Mouse (Mus musculus) liver, adult 2 months (tissue): ENCODE measurements around the gene Sema5a. TPM values are rescaled to one million over a fixed set of nuclear protein-coding genes. Genes with fewer than 3 reads are reported as not detected.
A peak's percentile ranks its signal among the peaks of the same experiment; 100 is the strongest.
"Not testable (repeated sequence)": the region's sequence is repeated elsewhere in the genome, so short reads cannot be mapped to it uniquely, and the experiment has no call there.

ENCODE experiments used
- DNase-seq: peaks from one replicate; pipeline ENCODE4 v3.0.0-alpha.2; 2011; ENCODE audit warnings: low read depth, low spot score; ENCODE audit errors: extremely low read depth
- H3K27ac ChIP-seq: fragments of 200-500 bp; replicated peaks from 2 replicates; pipeline ENCODE4 v1.5.1; 2012; ENCODE audit warnings: low read depth, mild to moderate bottlenecking, control low read depth, inconsistent platforms, low read length; ENCODE audit not compliant: insufficient read depth
- H3K27me3 ChIP-seq: fragments of 200-500 bp; 2 replicates; pipeline ENCODE4 v1.6.1; 2012; ENCODE audit warnings: mild to moderate bottlenecking, moderate library complexity, low read length, inconsistent platforms; ENCODE audit not compliant: control insufficient read depth, insufficient read depth
- H3K36me3 ChIP-seq: fragments of 200-500 bp; 2 replicates; pipeline ENCODE4 v1.6.1; 2012; ENCODE audit warnings: low read length, inconsistent platforms; ENCODE audit not compliant: control insufficient read depth, insufficient read depth
- H3K4me1 ChIP-seq: fragments of 200-500 bp; 2 replicates; pipeline ENCODE4 v1.6.1; 2011; ENCODE audit warnings: low read length; ENCODE audit not compliant: control insufficient read depth, insufficient read depth
- H3K4me3 ChIP-seq: fragments of 200-500 bp; 2 replicates; pipeline ENCODE4 v1.5.1; 2011; ENCODE audit warnings: low read depth, mild to moderate bottlenecking, control low read depth, low read length, moderate library complexity; ENCODE audit not compliant: insufficient read depth
- H3K79me2 ChIP-seq: fragments of 200-500 bp; 2 replicates; pipeline ENCODE4 v1.6.1; 2012; ENCODE audit warnings: inconsistent platforms, mild to moderate bottlenecking, low read length, moderate library complexity; ENCODE audit not compliant: control insufficient read depth, insufficient read depth
- H3K9ac ChIP-seq: fragments of 200-500 bp; 2 replicates; pipeline ENCODE4 v1.6.1; 2012; ENCODE audit warnings: low read depth, mild to moderate bottlenecking, control low read depth, inconsistent platforms, low read length
- CTCF ChIP-seq: fragments of 200-500 bp; IDR thresholded peaks from 2 replicates; pipeline ENCODE4 v1.5.1; 2011; ENCODE audit warnings: low read depth, low read length, control low read depth
- POLR2A ChIP-seq: fragments of 200-500 bp; IDR thresholded peaks from 2 replicates; pipeline ENCODE4 v1.6.1; 2011; ENCODE audit warnings: low read length, control low read depth; ENCODE audit not compliant: insufficient read depth; ENCODE audit errors: extremely low read depth
- WGBS: fragments of 180-500 bp; shearing (Covaris S2); methylation state at CpG from one replicate; pipeline ENCODE4 v1.1.7; 2018; 5-methylcytosine and 5-hydroxymethylcytosine counted together
- polyA plus RNA-seq: library from polyadenylated mRNA; depleted of rRNA; stranded (reverse); fragments of >200 nt; gene quantifications from 2 replicates; pipeline ENCODE4 v1.2.3, GENCODE M21; 2012
- total RNA-seq: library from RNA; depleted of rRNA; stranded (reverse); fragments of >200 nt; gene quantifications from 2 replicates; pipeline ENCODE4 v1.2.3, GENCODE M21; 2014

Gene Sema5a
- total and polyA plus RNA-seq, 2 experiments = 0.22 to 0.46 TPM

DNA sequence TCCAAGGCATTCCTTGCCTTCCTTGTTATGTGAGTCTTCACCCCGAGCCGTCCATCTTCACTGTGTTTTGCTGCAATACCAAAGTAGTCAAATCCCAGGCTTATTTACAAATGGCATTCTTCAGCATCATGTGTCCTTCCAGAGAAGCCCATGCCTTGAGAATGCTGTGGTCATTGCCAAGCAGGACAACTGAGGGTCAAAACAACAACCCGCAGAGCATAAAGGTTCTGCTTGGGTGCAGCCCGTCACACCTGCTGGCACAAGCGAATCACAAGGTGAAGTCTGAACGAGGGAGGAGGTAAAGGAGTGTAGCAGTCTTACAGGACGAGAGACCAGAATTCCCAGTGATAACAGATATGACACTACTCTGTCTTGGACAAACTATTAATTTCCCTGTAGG lies 21.6 kb upstream of the Sema5a start:
- Histone ChIP-seq H3K79me2 (no peaks in the 10 kb centered on the region), H3K27ac (no peak overlapping the region), H3K27me3 (no peaks in the 10 kb centered on the region), H3K36me3 (no peaks in the 10 kb centered on the region), H3K4me1 (no peaks in the 10 kb centered on the region), H3K9ac (no peak overlapping the region), H3K4me3 (no peak overlapping the region)
- TF ChIP-seq POLR2A (no peak), CTCF (no peak)
- DNase-seq = no peak
- WGBS = 79% methylated on average over 7 of the region's 7 CpGs

DNA sequence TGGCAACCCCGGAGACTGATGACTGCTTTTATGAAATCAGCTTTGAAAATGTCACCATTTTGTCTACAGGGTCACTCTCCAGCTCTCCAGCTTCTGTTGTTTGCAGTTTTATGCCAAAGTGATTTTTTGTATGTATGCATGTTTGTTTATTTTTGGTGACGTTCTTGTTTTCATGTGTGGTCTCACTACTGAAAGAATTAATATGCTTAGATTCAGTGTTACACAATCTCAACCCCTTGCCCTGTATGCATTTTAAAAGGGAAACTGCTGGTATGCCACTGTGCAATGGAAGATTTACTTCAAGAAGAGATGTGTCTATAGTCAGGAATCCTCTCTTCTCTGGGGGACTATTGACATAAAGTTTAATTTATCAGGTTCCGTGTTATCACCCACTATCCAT lies 19.2 kb upstream of the Sema5a start:
- DNase-seq = no peak
- Histone ChIP-seq H3K4me3 (no peak overlapping the region), H3K27ac (no peak overlapping the region), H3K9ac (no peak overlapping the region), H3K27me3 (no peaks in the 10 kb centered on the region), H3K79me2 (no peaks in the 10 kb centered on the region), H3K36me3 (no peaks in the 10 kb centered on the region), H3K4me1 (no peaks in the 10 kb centered on the region)
- WGBS = 90% methylated on average over 3 of the region's 3 CpGs
- TF ChIP-seq CTCF (no peak), POLR2A (no peak)

DNA sequence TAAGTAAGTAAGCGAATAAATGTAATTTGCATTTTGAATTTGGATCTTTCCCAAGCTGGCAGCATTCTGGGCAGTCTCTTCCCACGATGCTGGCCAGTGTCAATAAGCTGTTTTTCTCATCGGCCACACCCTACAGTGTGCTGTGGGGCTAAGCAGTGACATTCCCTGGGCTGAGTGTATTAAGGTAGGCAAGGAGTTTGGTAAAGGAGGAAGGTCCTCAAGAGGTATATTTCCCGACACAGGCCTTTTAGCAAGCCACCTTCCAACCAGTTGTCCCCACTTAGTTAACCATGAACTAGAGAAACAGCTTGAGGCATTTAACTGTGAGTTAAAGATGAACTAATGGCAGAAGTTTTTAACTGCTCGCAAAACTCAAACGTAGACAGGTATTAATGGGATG lies 18.2 kb upstream of the Sema5a start:
- TF ChIP-seq POLR2A (no peak), CTCF (no peak)
- WGBS = 47% methylated on average over 6 of the region's 6 CpGs
- H3K79me2 ChIP-seq = no peaks in the 10 kb centered on the region
- no peaks in the 10 kb centered on the region for H3K4me1 ChIP-seq
- no peak overlapping the region for H3K9ac ChIP-seq
- no peak overlapping the region for H3K4me3 ChIP-seq
- H3K27me3 ChIP-seq = no peaks in the 10 kb centered on the region
- H3K27ac ChIP-seq = no peak overlapping the region
- no peaks in the 10 kb centered on the region for H3K36me3 ChIP-seq
- DNase-seq = no peak

DNA sequence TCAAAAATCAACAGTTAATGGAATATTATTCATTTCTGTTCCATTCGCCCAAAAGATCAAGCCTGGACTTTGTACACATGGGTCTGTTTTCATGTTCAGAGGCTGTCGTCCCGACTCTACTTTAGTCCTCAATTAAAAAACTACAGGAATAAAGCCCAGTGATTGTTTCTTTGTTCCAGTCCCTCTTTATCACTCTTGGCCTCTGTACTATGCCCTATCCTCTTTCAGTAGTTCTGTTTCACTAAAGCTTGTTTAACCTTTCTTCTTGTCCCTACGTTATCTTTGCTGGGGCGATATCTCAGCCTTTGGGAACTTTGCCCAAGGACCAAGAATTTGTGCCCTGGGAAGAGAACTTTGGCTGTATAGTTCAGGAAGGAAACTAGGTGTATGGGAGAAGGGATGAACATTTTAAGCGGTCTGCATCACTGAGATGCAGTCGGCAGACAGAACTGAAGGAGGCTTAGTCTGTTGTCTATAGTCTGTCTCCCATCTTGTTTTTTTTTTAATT lies 17.7 kb upstream of the Sema5a start:
- H3K79me2 ChIP-seq = no peaks in the 10 kb centered on the region
- no peak overlapping the region for H3K4me3 ChIP-seq
- TF ChIP-seq CTCF = no peak
- no peaks in the 10 kb centered on the region for H3K4me1 ChIP-seq
- no peak for DNase-seq
- H3K27ac ChIP-seq = no peak overlapping the region
- 54% methylated on average over 7 of the region's 7 CpGs for WGBS
- no peak overlapping the region for H3K9ac ChIP-seq
- no peaks in the 10 kb centered on the region for H3K27me3 ChIP-seq
- no peaks in the 10 kb centered on the region for H3K36me3 ChIP-seq

DNA sequence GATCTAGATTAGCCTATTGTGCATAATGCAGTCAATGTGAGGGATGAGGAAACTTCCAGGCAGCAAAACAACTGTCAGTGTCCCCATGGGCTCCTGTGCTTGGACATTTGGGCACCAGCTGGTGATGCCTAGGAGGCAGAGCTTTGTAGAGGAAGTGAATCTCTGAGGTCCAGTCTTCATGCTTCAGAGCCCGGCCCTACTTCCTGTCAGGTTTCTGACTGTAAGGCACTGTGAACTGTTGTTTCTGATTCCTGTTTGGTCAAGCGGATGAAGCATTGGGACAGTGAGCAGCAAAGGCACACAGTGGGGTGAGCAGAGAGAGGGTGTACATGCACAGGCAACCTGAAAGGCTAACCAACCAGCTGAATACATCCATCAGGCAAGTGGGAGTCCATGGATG lies 14.5 kb upstream of the Sema5a start:
- no peaks in the 10 kb centered on the region for H3K36me3 ChIP-seq
- TF ChIP-seq CTCF = no peak
- TF ChIP-seq POLR2A = no peak
- 79% methylated on average over 2 of the region's 2 CpGs for WGBS

DNA sequence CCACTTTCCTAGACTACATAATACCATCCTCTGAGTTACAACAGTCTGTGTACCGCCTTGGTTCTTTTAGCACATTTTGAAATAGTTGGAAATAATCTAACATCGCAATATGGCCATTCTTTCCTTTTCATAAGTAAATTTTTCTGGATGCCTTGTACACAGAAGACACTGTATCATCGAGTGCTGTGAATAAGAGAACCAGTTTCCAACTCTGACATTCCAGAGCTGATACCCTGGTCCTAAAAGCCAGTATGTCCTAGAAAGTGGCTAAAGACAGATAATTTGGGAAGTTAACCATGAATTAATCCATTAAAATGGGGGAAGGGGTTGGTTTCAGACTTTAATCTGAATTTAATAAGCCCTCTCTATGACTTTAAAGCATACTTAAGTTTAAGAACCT lies 12.4 kb upstream of the Sema5a start:
- H3K4me1 ChIP-seq = no peaks in the 10 kb centered on the region; the same call in 1 of the 2 replicates
- H3K27me3 ChIP-seq = no peaks in the 10 kb centered on the region
- DNase-seq = no peak
- no peak overlapping the region for H3K4me3 ChIP-seq
- 86% methylated on average over 3 of the region's 3 CpGs for WGBS
- H3K36me3 ChIP-seq = no peaks in the 10 kb centered on the region
- H3K9ac ChIP-seq = no peak overlapping the region
- H3K27ac ChIP-seq = no peak overlapping the region
- H3K79me2 ChIP-seq = no peaks in the 10 kb centered on the region
- TF ChIP-seq CTCF = no peak
- no peak for TF ChIP-seq POLR2A

More for the DNA sequence above, 14.5 kb upstream of the Sema5a start:
- no peaks in the 10 kb centered on the region for H3K27me3 ChIP-seq
- no peak overlapping the region for H3K9ac ChIP-seq
- no peaks in the 10 kb centered on the region; the same call in 1 of the 2 replicates for H3K4me1 ChIP-seq
- no peaks in the 10 kb centered on the region for H3K79me2 ChIP-seq
- H3K27ac ChIP-seq = no peak overlapping the region
- no peak for DNase-seq
- H3K4me3 ChIP-seq = no peak overlapping the region

DNA sequence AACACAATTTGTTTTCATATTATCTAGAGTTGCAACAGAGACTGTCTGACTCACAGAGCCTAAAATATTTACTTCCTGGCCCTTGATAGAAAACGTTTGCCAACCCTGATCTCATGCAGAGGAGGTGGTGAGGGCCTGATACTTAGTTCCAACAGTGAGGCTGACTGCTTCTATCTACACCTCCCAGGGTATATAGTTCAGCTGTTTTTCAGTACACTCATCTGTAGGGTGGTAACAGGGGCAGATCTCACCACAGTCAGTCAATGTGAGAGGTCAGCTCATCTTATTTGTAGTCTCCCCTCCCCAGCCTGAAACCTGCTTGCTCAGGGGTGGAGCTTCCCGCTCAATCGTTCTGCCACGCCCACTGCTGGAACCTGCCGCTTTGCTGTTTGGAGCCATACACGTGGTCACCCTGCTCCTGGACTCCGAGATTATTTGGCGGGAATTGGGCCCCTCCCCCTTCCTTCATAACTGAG lies 11.9 kb upstream of the Sema5a start:
- H3K27me3 ChIP-seq, H3K27ac ChIP-seq, H3K4me3 ChIP-seq, H3K79me2 ChIP-seq, H3K9ac ChIP-seq, H3K36me3 ChIP-seq, H3K4me1 ChIP-seq: not testable (repeated sequence)
- peak; percentile 48 for DNase-seq
- 6% methylated on average over 8 of the region's 8 CpGs for WGBS
